Mouse (Mus musculus): Measurements from ENCODE around the gene Homer2. TPM values are rescaled to one million over a fixed set of nuclear protein-coding genes. Genes with fewer than 3 reads are reported as not detected.

The Homer2 gene
- total RNA-seq, 2 experiments from 2014 or later: not detected

DNA sequence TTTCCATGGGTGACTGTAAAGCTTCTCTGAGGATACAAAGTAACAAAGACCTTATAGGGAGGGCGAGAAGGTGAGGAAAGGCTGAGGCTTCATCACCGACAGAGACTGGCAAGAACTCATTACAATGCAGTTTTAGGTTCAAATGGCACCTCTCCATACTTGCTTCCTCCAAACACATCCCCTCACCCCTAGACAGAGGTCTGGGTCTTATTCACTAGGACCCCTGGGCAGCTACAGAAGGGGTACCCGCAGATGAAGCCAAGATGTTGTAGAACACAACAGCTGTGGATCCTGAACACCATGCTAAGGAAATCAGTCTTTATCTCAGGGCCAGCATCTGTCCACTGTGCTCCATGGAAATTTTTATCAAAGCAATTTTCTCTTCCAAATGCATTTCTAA, 50.3 kb downstream of the Homer2 start:
- ATAC-seq (replicated peaks; ENCODE audit: low FRiP score, poor library complexity, severe bottlenecking): no peak

DNA sequence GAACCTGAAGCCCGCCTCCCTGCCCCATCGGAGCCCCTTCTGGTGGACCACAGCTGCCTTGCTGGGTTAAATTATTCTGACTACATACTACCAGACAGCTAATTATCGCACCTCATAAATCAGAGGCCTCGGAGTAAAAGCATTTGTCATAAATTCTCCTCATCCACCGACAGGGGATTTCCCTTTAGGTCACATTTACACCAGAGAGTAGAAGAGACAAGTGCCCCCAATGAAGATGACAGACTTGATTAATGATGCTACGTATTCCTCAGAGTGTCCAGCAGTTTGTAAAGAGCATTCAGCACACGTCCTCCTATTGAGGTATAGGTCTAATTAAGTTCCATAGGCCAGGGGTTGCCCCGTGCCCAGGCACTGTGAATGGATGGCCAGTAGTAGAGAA, 50.7 kb downstream of the Homer2 start:
- no peak for ATAC-seq (replicated peaks; ENCODE audit: low FRiP score, poor library complexity, severe bottlenecking)

DNA sequence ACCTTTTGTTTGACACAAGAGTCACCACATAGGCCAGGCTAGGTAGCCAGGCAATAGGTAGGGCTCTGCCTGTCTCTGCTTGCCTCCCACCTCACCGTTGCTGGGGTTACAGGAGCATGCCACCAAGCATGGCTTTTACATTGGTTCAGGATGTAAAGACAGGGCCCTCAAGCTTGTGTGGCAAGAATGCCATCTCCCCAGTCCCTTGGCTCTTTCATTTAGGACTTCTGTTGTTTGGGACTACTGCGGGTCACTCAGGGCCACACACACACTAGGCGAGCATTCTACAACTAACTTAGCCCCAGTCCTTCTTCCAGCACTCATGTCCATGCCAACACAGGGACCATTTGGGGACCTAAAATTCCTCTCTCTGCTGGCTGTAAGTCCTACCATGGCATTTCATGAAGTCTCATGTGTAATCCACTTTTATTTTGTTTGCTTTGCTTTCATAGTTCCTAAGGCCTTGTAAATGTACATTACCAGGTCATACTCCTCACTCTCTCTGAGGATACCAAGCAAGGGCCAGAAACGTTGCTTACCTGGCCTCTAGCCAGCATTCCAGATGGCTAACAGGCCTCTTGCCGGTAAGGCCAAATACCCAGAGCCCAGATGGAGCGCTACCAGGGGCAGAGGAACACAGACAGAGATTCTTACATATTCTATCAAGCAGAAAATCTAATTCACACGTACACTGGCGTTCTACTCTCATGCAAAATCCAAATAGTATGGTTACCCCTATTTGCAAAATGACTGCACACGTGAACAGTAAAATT, 52.2 kb downstream of the Homer2 start:
- no peak for ATAC-seq (replicated peaks; ENCODE audit: low FRiP score, poor library complexity, severe bottlenecking)

DNA sequence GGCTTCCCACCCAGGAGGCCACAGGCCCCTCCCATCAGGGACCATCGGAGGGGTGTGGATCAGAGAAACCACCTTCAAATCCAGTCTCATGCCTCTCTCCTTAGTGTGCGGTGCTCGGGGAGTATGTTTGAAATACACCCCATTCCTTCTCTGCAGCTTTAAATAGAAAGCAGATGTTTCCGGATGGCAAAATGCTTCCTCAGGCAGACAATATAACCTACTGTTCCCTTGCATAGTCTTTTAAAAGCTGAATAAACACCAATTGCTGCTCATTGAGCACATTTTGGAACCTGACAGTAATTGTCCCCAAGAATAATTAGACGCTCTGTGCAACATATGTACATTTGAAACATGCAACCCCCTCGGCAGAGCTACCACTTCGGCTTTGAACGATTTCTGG, 53.3 kb downstream of the Homer2 start:
- no peak for ATAC-seq (replicated peaks; ENCODE audit: low FRiP score, poor library complexity, severe bottlenecking)

DNA sequence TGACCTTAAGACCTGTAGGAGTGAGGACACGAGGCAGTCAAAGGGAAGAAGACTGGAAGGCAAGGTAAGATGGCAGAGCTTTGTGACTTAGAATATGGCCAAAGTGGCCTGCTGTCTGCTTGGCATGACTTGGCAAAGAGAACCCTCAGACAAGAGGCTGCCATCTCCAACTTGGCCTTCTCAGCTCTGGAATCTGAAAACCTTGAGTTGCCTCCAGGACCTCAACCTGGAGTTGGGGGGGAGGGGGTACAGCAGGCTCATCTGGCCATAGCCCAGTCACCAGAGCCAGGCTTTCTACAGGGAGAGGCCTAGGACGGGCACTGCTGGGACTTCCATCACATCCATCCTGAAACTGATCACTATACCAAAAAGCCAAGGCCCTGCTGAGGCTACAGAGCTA, 55.0 kb downstream of the Homer2 start:
- ATAC-seq (replicated peaks; ENCODE audit: low FRiP score, poor library complexity, severe bottlenecking): 0 out of 2 replicates have a peak, but pooled peaks have one; percentile 25

DNA sequence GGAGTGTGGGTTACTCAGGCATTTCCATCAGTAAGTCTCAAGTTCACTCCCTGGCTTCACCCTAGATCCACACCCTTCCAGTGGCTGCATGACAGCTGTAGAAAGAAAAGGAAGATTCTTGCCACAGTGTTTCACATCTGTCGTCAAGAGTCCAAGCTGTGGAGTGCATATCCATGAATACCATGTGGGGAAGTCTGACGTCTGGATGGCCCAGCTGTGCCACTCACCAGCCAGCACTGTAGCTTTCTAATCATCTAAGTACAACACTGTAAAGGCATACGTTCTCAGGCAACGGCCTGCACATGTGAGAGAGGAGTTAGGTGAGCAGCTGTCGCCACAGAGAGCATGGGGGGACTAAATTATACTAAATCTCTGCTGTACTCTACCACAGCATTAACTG, 56.0 kb downstream of the Homer2 start:
- no peak for ATAC-seq (replicated peaks; ENCODE audit: low FRiP score, poor library complexity, severe bottlenecking)

- no peak for ATAC-seq (replicated peaks; ENCODE audit: low FRiP score, poor library complexity, severe bottlenecking)
Measured at GRCm38 (mm10) chr7:81649270-81649669, 58.1 kb downstream of the Homer2 start.

GRCm38 (mm10) chr7:81647959-81648358, 59.4 kb downstream of the Homer2 start:
- ATAC-seq (replicated peaks; ENCODE audit: low FRiP score, poor library complexity, severe bottlenecking): no peak

DNA sequence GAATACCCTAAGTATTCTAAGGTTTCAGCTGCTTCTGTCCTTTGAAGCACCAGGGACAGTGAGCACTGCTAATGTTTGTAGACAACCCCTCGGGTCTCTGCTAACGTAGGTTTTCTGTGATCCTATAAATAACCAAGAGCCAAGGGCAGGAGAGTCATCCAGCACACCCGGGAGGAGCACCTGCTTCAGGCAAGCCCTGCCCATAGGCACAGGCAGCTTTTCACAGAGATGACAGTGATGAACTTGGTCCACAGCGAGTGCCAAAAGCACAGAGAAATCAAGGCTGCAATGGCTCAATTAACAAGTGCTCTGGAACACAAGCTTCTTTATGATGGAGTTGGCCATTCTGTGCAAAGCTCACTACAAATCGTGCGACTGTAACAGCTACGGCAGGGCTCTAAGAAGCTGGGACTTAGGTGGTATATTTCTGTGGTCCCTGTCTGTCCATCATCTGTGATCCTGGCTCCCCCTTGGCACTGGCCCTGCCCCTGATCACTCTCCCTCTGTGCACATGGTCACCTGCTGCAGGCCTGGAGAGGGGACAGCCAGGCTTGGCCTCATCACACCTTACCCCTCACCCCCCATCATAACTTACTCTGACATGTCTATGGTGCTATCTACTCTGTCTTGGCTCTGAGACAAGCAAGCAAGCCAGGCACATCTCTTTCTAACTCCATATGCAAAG, 62.6 kb downstream of the Homer2 start:
- no peak for ATAC-seq (replicated peaks; ENCODE audit: low FRiP score, poor library complexity, severe bottlenecking)

GRCm38 (mm10) chr7:81641101-81641500, 66.2 kb downstream of the Homer2 start:
- no peak for ATAC-seq (replicated peaks; ENCODE audit: low FRiP score, poor library complexity, severe bottlenecking)

- no peak for ATAC-seq (replicated peaks; ENCODE audit: low FRiP score, poor library complexity, severe bottlenecking)
Measured at GRCm38 (mm10) chr7:81632586-81632985, 74.7 kb downstream of the Homer2 start.

- ATAC-seq (replicated peaks; ENCODE audit: low FRiP score, poor library complexity, severe bottlenecking): no peak
Measured at GRCm38 (mm10) chr7:81631261-81631660, 76.1 kb downstream of the Homer2 start.

GRCm38 (mm10) chr7:81626460-81626859, 80.9 kb downstream of the Homer2 start:
- no peak; the same call in 1 of the 2 replicates for ATAC-seq (replicated peaks; ENCODE audit: low FRiP score, poor library complexity, severe bottlenecking)

DNA sequence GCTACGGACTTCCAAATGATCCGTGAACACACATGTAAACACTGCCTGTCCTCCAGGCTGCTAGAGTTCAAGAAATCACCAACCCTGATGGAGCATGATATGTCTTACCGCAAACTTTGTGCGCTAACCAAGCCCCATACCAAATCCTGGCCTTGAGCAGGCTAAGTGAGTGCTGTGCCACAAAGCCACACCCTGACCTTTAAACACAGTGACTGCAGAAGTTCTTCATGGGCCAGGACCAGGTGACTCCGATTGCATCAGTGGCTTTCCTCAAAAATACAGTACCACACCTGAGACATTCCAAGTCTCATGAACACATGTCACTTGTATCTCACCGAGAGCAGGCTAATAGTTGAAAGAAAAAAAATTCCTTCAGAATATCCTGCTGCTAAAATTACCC, 83.6 kb downstream of the Homer2 start:
- no peak for ATAC-seq (replicated peaks; ENCODE audit: low FRiP score, poor library complexity, severe bottlenecking)

DNA sequence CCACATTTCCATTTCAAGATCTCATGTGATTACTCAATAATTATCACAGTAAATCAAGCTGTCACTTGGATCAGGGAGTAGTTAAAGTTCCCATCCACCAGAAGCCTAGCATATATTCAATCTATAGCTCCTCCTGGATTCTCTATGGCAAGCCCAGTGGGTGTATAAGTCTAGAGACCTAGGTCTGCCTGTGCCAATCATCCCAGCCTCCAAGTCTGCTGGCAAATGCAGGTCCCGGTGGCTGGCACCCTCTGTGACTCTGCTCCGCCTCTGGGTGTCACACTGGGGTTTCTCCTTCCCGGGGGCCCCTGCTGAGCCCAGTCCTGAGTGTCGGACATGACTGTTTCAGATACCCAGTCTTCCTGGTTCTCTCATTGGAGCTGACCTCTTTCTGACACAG, 84.5 kb downstream of the Homer2 start:
- no peak for ATAC-seq (replicated peaks; ENCODE audit: low FRiP score, poor library complexity, severe bottlenecking)

GRCm38 (mm10) chr7:81615031-81615430, 92.3 kb downstream of the Homer2 start:
- no peak for ATAC-seq (replicated peaks; ENCODE audit: low FRiP score, poor library complexity, severe bottlenecking)

DNA sequence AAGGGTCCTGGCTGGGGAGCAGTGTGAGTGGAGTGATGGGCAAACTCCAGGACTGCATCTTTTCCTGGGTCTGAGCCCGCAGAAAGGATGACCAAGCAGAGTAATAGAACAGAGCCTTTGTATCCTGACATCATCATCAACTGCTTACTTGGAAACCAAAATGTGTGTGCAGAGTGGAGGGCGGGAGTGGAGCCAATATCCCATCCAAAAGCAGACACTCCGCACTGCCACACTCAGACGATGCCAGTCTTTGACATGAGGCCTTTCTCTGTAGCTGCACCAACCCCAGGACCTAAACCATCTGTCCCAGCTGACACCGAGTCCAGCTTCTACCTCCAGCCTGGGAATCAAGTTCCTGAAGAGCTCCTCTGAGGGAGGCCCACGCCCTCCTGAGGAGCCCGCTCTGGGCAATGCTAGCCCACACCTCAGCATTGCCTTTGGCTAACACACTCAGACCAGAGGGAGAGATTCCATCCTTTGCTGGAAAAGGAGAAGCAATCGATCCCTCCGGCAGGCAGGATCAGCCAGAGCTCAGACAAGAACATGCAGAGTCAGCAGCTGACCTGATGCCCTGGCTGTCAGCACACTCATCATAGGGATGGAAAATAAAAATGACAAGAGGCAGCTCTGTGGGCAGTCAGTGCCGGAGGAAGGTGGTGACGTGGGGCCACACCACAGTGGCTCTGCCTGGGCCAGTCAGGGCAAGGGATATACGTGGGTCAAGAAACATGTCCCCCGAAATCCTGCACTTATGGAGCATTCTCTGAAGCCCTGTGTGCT, 94.3 kb downstream of the Homer2 start:
- ATAC-seq (replicated peaks; ENCODE audit: low FRiP score, poor library complexity, severe bottlenecking): no peak

DNA sequence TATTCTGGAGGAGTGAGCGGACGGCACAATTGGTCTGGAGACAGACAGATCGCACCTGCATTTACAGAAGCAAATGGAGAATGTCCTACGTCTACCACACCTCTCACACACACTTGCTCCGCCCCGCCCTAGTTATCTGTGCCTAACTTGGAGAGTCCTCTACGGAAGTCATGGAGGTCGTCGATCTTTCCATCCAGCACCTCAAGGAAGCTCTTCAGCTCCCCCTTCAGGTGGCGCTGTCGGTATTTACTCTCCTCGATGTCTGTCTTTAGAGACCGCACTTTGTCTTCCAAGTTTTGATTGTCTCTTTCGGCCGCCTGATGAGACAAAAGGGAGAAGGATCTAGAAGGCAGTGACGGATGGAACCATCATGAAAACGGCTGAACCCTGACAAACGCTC, 97.2 kb downstream of the Homer2 start:
- peak; percentile 42 for ATAC-seq (replicated peaks; ENCODE audit: low FRiP score, poor library complexity, severe bottlenecking)

- ATAC-seq (replicated peaks; ENCODE audit: low FRiP score, poor library complexity, severe bottlenecking): no peak
Measured at GRCm38 (mm10) chr7:81606452-81606851, 100.9 kb downstream of the Homer2 start.

DNA sequence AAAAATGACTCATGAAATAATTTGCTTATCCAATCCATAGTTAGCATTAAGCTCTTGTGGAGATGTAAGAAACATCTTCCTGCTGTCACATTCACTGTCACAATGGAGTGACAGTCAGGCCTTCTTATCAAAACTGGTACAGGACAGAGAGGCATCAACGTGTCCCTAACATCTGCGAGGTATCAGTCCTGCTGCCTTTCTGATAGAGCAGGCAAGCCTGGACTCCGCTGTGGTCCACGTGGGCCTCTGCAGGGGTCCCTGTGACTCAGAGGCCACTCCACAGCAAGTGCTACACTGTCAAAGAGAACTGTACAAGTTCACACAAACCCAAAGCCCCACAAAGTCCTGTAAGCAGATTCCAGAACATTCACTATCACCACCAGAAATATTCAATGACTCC, 101.8 kb downstream of the Homer2 start:
- ATAC-seq (replicated peaks; ENCODE audit: low FRiP score, poor library complexity, severe bottlenecking): no peak

- no peak for ATAC-seq (replicated peaks; ENCODE audit: low FRiP score, poor library complexity, severe bottlenecking)
Measured at GRCm38 (mm10) chr7:81604991-81605390, 102.3 kb downstream of the Homer2 start.

Data from erythroblast, adult 5-6 weeks (primary cell).